Mouse (Mus musculus): ENCODE measurements around the gene Sacm1l.

The Sacm1l gene

GRCm38 (mm10) chr9:123509638-123510604 lies 19.6 kb upstream of the Sacm1l start:
- no peak for DNase-seq (ENCODE audit: low read depth, low spot score)

- DNase-seq (ENCODE audit: low read depth, low spot score): no peak
Observed at GRCm38 (mm10) chr9:123510926-123511325, 18.6 kb upstream of the Sacm1l start.

GRCm38 (mm10) chr9:123512482-123512881 lies 17.1 kb upstream of the Sacm1l start:
- DNase-seq (ENCODE audit: low read depth, low spot score): no peak

- no peak for DNase-seq (ENCODE audit: low read depth, low spot score)
Observed at GRCm38 (mm10) chr9:123515087-123515486, 14.5 kb upstream of the Sacm1l start.

- DNase-seq (ENCODE audit: low read depth, low spot score): no peak
Observed at GRCm38 (mm10) chr9:123516641-123517385, 12.7 kb upstream of the Sacm1l start.

- no peak for DNase-seq (ENCODE audit: low read depth, low spot score)
Observed at GRCm38 (mm10) chr9:123518969-123519894, 10.3 kb upstream of the Sacm1l start.

- no peak for DNase-seq (ENCODE audit: low read depth, low spot score)
Observed at GRCm38 (mm10) chr9:123520735-123521134, 8.8 kb upstream of the Sacm1l start.

- peak; percentile 54 for DNase-seq (ENCODE audit: low read depth, low spot score)
Observed at GRCm38 (mm10) chr9:123523676-123524075, 5.9 kb upstream of the Sacm1l start.

GRCm38 (mm10) chr9:123525095-123525494 lies 4.5 kb upstream of the Sacm1l start:
- DNase-seq (ENCODE audit: low read depth, low spot score): peak; percentile 84

GRCm38 (mm10) chr9:123526502-123526901 lies 3.1 kb upstream of the Sacm1l start:
- no peak for DNase-seq (ENCODE audit: low read depth, low spot score)

- DNase-seq (ENCODE audit: low read depth, low spot score): peak; percentile 44
Observed at GRCm38 (mm10) chr9:123528087-123528925, 1.3 kb upstream of the Sacm1l start.

- DNase-seq (ENCODE audit: low read depth, low spot score): peak; percentile 69
Observed at GRCm38 (mm10) chr9:123528926-123529295, 648 bp upstream of the Sacm1l start.

- DNase-seq (ENCODE audit: low read depth, low spot score): peak; percentile 57
Observed at GRCm38 (mm10) chr9:123530158-123530475, 558 bp downstream of the Sacm1l start.

GRCm38 (mm10) chr9:123530566-123531130 lies 1.1 kb downstream of the Sacm1l start:
- peak; percentile 42 for DNase-seq (ENCODE audit: low read depth, low spot score)

GRCm38 (mm10) chr9:123531234-123531633 lies 1.7 kb downstream of the Sacm1l start:
- no peak for DNase-seq (ENCODE audit: low read depth, low spot score)

GRCm38 (mm10) chr9:123536613-123537012 lies 7.1 kb downstream of the Sacm1l start:
- no peak for DNase-seq (ENCODE audit: low read depth, low spot score)

- peak; percentile 54 for DNase-seq (ENCODE audit: low read depth, low spot score)
Observed at GRCm38 (mm10) chr9:123538189-123538588, 8.6 kb downstream of the Sacm1l start.

- no peak for DNase-seq (ENCODE audit: low read depth, low spot score)
Observed at GRCm38 (mm10) chr9:123539093-123539492, 9.5 kb downstream of the Sacm1l start.

- no peak for DNase-seq (ENCODE audit: low read depth, low spot score)
Observed at GRCm38 (mm10) chr9:123539823-123540222, 10.3 kb downstream of the Sacm1l start.

GRCm38 (mm10) chr9:123554599-123554998 lies 25.0 kb downstream of the Sacm1l start:
- no peak for DNase-seq (ENCODE audit: low read depth, low spot score)
